Mouse (Mus musculus): ENCODE results near the gene Col8a1. TPM values are rescaled to one million over a fixed set of nuclear protein-coding genes. Genes with fewer than 3 reads are reported as not detected.

Gene Col8a1
- total and polyA plus RNA-seq, 2 experiments from 2014 or later: 3.5 to 7.7 TPM

GRCm38 (mm10) chr16:57733545-57733944 is 21.0 kb downstream of the Col8a1 start:
- 80% methylated on average over 1 of the region's 1 CpGs for WGBS
- no peak overlapping the region for H3K4me3 ChIP-seq (ENCODE audit: low read depth, low read length)
- no peaks in the 10 kb centered on the region for H3K36me3 ChIP-seq (ENCODE audit: insufficient read depth)
- no peak for TF ChIP-seq CTCF (IDR thresholded peaks at IDR 0.05; ENCODE audit: low read depth)
- ATAC-seq (no peak), DNase-seq (no peak)
- H3K9me3 ChIP-seq (ENCODE audit: low read length): no peaks in the 10 kb centered on the region
- H3K9ac ChIP-seq: no peak overlapping the region
- no peaks in the 10 kb centered on the region for H3K4me1 ChIP-seq (ENCODE audit: insufficient read depth)
- H3K27ac ChIP-seq (ENCODE audit: low read depth, low read length): no peak overlapping the region
- no peaks in the 10 kb centered on the region for H3K27me3 ChIP-seq (ENCODE audit: insufficient read depth, low read length)
- H3K4me2 ChIP-seq (ENCODE audit: low read depth): no peak overlapping the region

GRCm38 (mm10) chr16:57733139-57733538 is 21.4 kb downstream of the Col8a1 start:
- DNase-seq: no peak
- Histone ChIP-seq H3K9ac (no peak overlapping the region), H3K4me1 (ENCODE audit: insufficient read depth) (no peaks in the 10 kb centered on the region), H3K27ac (ENCODE audit: low read depth, low read length) (no peak overlapping the region), H3K4me2 (ENCODE audit: low read depth) (no peak overlapping the region), H3K27me3 (ENCODE audit: insufficient read depth, low read length) (no peaks in the 10 kb centered on the region), H3K36me3 (ENCODE audit: insufficient read depth) (no peaks in the 10 kb centered on the region), H3K9me3 (ENCODE audit: low read length) (no peaks in the 10 kb centered on the region), H3K4me3 (ENCODE audit: low read depth, low read length) (no peak overlapping the region)
- ATAC-seq: no peak
- WGBS: 83% methylated on average over 3 of the region's 3 CpGs
- TF ChIP-seq CTCF (IDR thresholded peaks at IDR 0.05; ENCODE audit: low read depth): no peak

DNA sequence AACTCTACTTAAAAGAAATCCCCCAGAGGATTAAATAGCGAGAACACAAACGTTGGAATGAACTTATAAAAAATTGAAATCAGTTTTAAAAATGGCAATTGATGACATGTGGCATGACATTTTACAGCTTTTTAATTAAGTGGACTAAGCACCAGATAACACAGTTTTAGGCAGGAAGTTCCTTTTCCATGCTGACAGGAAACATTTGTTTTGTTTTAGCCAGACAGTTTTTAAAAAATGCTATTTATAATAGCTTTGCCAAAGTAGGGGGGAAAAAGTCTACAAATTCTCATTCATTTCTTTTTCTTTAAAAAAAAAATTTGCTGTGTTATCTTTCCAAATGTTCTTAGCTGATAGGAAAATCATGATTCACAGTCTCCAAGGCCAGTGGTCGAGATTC is 29.6 kb downstream of the Col8a1 start:
- Histone ChIP-seq H3K9me3 (ENCODE audit: low read length) (no peaks in the 10 kb centered on the region), H3K4me2 (ENCODE audit: low read depth) (no peak overlapping the region), H3K4me1 (ENCODE audit: insufficient read depth) (no peaks in the 10 kb centered on the region), H3K36me3 (ENCODE audit: insufficient read depth) (no peaks in the 10 kb centered on the region), H3K4me3 (ENCODE audit: low read depth, low read length) (no peak overlapping the region), H3K9ac (no peak overlapping the region), H3K27me3 (ENCODE audit: insufficient read depth, low read length) (no peaks in the 10 kb centered on the region), H3K27ac (ENCODE audit: low read depth, low read length) (no peak overlapping the region)
- WGBS: 77% methylated on average over 3 of the region's 3 CpGs
- no peak for DNase-seq
- ATAC-seq: no peak
- no peak for TF ChIP-seq CTCF (IDR thresholded peaks at IDR 0.05; ENCODE audit: low read depth)

DNA sequence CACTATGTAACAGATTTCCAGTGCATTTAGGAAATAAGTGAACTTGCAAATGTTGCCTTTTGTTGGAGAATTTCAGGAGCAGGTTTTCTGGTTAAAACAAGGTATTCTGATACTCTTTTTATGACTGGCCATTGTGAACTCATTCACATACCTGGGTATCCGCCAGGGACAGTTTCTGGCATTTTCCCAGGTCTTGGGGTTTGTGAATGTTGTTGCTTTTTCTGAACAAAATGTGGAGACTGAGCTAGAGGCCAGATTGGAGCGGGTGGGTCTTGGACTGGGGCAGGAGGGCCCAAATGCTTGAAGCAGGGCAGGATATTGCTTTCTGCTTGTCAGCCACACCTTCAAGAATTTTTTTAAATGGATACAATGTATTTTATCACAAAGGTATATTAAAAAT is 35.6 kb downstream of the Col8a1 start:
- 63% methylated on average over 2 of the region's 2 CpGs for WGBS

GRCm38 (mm10) chr16:57698733-57699132 is 55.8 kb downstream of the Col8a1 start:
- no peak for ATAC-seq
- no peak overlapping the region for H3K9ac ChIP-seq
- 91% methylated on average over 5 of the region's 5 CpGs for WGBS
- DNase-seq: no peak
- no peak overlapping the region for H3K4me2 ChIP-seq (ENCODE audit: low read depth)
- no peaks in the 10 kb centered on the region for H3K9me3 ChIP-seq (ENCODE audit: low read length)
- no peaks in the 10 kb centered on the region for H3K27me3 ChIP-seq (ENCODE audit: insufficient read depth, low read length)
- no peak overlapping the region for H3K27ac ChIP-seq (ENCODE audit: low read depth, low read length)
- H3K36me3 ChIP-seq (ENCODE audit: insufficient read depth): no peaks in the 10 kb centered on the region
- no peaks in the 10 kb centered on the region for H3K4me1 ChIP-seq (ENCODE audit: insufficient read depth)
- no peak overlapping the region for H3K4me3 ChIP-seq (ENCODE audit: low read depth, low read length)
- TF ChIP-seq CTCF (IDR thresholded peaks at IDR 0.05; ENCODE audit: low read depth): no peak

More for the DNA sequence above, 35.6 kb downstream of the Col8a1 start:
- Histone ChIP-seq H3K9me3 (ENCODE audit: low read length) (no peaks in the 10 kb centered on the region), H3K27ac (ENCODE audit: low read depth, low read length) (no peak overlapping the region), H3K4me3 (ENCODE audit: low read depth, low read length) (no peak overlapping the region), H3K36me3 (ENCODE audit: insufficient read depth) (no peaks in the 10 kb centered on the region), H3K27me3 (ENCODE audit: insufficient read depth, low read length) (no peaks in the 10 kb centered on the region), H3K9ac (no peak overlapping the region), H3K4me1 (ENCODE audit: insufficient read depth) (no peaks in the 10 kb centered on the region), H3K4me2 (ENCODE audit: low read depth) (no peak overlapping the region)
- DNase-seq (no peak), ATAC-seq (no peak)
- no peak for TF ChIP-seq CTCF (IDR thresholded peaks at IDR 0.05; ENCODE audit: low read depth)

DNA sequence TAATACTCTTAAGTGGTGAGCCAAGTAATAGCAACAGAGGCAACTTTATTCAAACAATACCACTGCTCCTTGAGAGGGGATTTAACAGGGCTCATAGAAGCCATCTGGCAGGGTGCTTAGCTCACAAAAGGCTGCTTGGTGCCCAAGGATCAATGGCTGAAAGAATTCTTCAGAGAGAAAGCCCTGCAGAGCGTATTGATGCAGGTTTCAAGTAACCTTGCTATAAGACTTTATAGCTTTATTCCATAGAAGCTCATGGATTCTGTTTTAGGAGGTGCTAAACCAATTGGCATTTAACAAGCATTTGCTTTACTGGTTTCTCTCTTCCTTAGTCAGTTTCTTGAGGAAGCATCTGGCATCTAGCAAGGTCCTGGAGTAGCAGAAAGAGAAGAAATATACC is 59.8 kb downstream of the Col8a1 start:
- WGBS: 17% methylated on average over 1 of the region's 1 CpGs
- no peak overlapping the region; the same call in 1 of the 2 replicates for H3K27ac ChIP-seq (ENCODE audit: low read depth, low read length)
- no peaks in the 10 kb centered on the region for H3K27me3 ChIP-seq (ENCODE audit: insufficient read depth, low read length)
- DNase-seq (no peak), ATAC-seq (no peak)
- H3K4me1 ChIP-seq (ENCODE audit: insufficient read depth): no peaks in the 10 kb centered on the region
- TF ChIP-seq CTCF (IDR thresholded peaks at IDR 0.05; ENCODE audit: low read depth): no peak
- H3K9ac ChIP-seq: no peak overlapping the region
- H3K36me3 ChIP-seq (ENCODE audit: insufficient read depth): no peaks in the 10 kb centered on the region
- no peaks in the 10 kb centered on the region for H3K9me3 ChIP-seq (ENCODE audit: low read length)
- H3K4me2 ChIP-seq (ENCODE audit: low read depth): no peak overlapping the region
- H3K4me3 ChIP-seq (ENCODE audit: low read depth, low read length): no peak overlapping the region

GRCm38 (mm10) chr16:57693906-57694522 is 60.5 kb downstream of the Col8a1 start:
- Histone ChIP-seq H3K36me3 (ENCODE audit: insufficient read depth) (no peaks in the 10 kb centered on the region), H3K4me1 (ENCODE audit: insufficient read depth) (no peaks in the 10 kb centered on the region), H3K27me3 (ENCODE audit: insufficient read depth, low read length) (no peaks in the 10 kb centered on the region), H3K9ac (no peak overlapping the region), H3K27ac (ENCODE audit: low read depth, low read length) (no peak overlapping the region), H3K4me3 (ENCODE audit: low read depth, low read length) (no peak overlapping the region), H3K9me3 (ENCODE audit: low read length) (no peaks in the 10 kb centered on the region), H3K4me2 (ENCODE audit: low read depth) (no peak overlapping the region)
- no peak for DNase-seq
- no peak for TF ChIP-seq CTCF (IDR thresholded peaks at IDR 0.05; ENCODE audit: low read depth)
- 87% methylated on average over 2 of the region's 2 CpGs for WGBS
- no peak for ATAC-seq

Data from forebrain, postnatal 0 days (tissue).